Mouse (Mus musculus) heart, embryonic 14.5 days (tissue): ENCODE data around the gene Xkrx. TPM values are rescaled to one million over a fixed set of nuclear protein-coding genes. Genes with fewer than 3 reads are reported as not detected.

ENCODE experiments used
- ATAC-seq: fragments of 200-750 bp; cut with Nextera tagmentation; 2 replicates; pipeline ENCODE4 v1.8.0; 2017; ENCODE audit warnings: low read depth, moderate TSS enrichment; ENCODE audit not compliant: insufficient number of reproducible peaks, insufficient read depth, low FRiP score
- H3K27ac ChIP-seq, 2 experiments: fragments of 200-500 bp in 1 of 2; fragments of 300-500 bp in 1 of 2; sonication (generic) in 1 of 2; replicated peaks in 1 of 2; 2 replicates each; pipeline ENCODE4 v1.5.1; 2012 to 2014; ENCODE audit warnings: low read depth in 2 of 2, low read length in 2 of 2, control low read depth in 1 of 2, mild to moderate bottlenecking in 1 of 2, mixed read lengths in 1 of 2; ENCODE audit not compliant: control insufficient read depth in 1 of 2, insufficient read depth in 1 of 2
- H3K27me3 ChIP-seq: fragments of 300-500 bp; sonication (generic); 2 replicates; pipeline ENCODE4 v1.6.1; 2014; ENCODE audit warnings: mild to moderate bottlenecking, low read length, control low read depth; ENCODE audit not compliant: control insufficient read depth, insufficient read depth
- H3K36me3 ChIP-seq: fragments of 300-500 bp; sonication (generic); 2 replicates; pipeline ENCODE4 v1.6.1; 2014; ENCODE audit warnings: mild to moderate bottlenecking, control low read depth, low read length, mixed read lengths; ENCODE audit not compliant: control insufficient read depth, insufficient read depth
- H3K4me1 ChIP-seq, 2 experiments: fragments of 200-500 bp in 1 of 2; fragments of 300-500 bp in 1 of 2; sonication (generic) in 1 of 2; 2 replicates each; pipeline ENCODE4 v1.6.1; 2012 to 2014; ENCODE audit warnings: low read length in 2 of 2, control low read depth in 1 of 2, mixed read lengths in 1 of 2; ENCODE audit not compliant: control insufficient read depth in 2 of 2, insufficient read depth in 2 of 2
- H3K4me2 ChIP-seq: fragments of 300-500 bp; sonication (generic); 2 replicates; pipeline ENCODE4 v1.6.1; 2014; ENCODE audit warnings: mild to moderate bottlenecking, low read length
- H3K4me3 ChIP-seq, 2 experiments: fragments of 200-500 bp in 1 of 2; fragments of 300-500 bp in 1 of 2; sonication (generic) in 1 of 2; 2 replicates each; pipeline ENCODE4 v1.5.1; 2012 to 2014; ENCODE audit warnings: low read length in 2 of 2, mild to moderate bottlenecking in 2 of 2, control low read depth in 1 of 2, low read depth in 1 of 2, moderate library complexity in 1 of 2; ENCODE audit not compliant: control insufficient read depth in 1 of 2, insufficient read depth in 1 of 2
- H3K9ac ChIP-seq: fragments of 300-500 bp; sonication (generic); 2 replicates; pipeline ENCODE4 v1.6.1; 2014; ENCODE audit warnings: mild to moderate bottlenecking, low read length
- H3K9me3 ChIP-seq: fragments of 300-500 bp; sonication (generic); 2 replicates; pipeline ENCODE4 v1.6.1; 2016; ENCODE audit warnings: low read length, control low read depth; ENCODE audit not compliant: control insufficient read depth
- WGBS: fragments of 180-500 bp; shearing (Covaris S2); extraction: QIAGEN DNeasy Blood & Tissue Kit; methylation state at CpG from one replicate; pipeline ENCODE4 v1.1.7; 2014; 5-methylcytosine and 5-hydroxymethylcytosine counted together
- polyA plus RNA-seq: library from polyadenylated mRNA; unstranded; fragments of >200 nt; fragmentation: Nextera tagmentation; extraction: Ambion mirVana; gene quantifications from 2 replicates; pipeline ENCODE4 v1.2.1, GENCODE M21; 2014

The Xkrx gene
- polyA plus RNA-seq, 1 experiment from 2014 or later = 0.27 TPM

DNA sequence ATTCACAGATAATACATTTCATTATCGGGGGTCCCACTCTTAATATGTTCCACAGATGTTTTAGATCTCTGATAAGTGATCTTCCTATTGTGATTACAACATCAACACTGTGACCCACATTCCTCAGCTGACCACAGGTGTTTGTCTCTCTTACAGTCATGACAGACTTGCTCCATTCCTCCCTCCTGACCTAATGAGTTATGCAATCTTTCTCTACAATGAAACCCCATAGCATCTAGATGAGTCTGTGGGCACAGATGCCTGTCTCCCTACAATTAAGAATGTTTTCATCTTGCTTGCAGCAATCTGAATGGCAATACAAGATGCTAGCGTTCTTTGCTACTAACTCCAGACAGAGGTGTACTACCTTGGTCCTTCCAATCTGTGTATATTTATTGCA lies 1.4 kb downstream of the Xkrx start:
- Histone ChIP-seq H3K4me2 (no peak overlapping the region), H3K9ac (no peak overlapping the region), H3K4me3 (no peak overlapping the region), H3K27ac (no peak overlapping the region), H3K9me3 (no peaks in the 10 kb centered on the region), H3K27me3 (no peaks in the 10 kb centered on the region; the same call in 1 of the 2 replicates), H3K4me1 (no peaks in the 10 kb centered on the region), H3K36me3 (no peaks in the 10 kb centered on the region)
- ATAC-seq = no peak
- 77% methylated on average over 2 of the region's 2 CpGs for WGBS

DNA sequence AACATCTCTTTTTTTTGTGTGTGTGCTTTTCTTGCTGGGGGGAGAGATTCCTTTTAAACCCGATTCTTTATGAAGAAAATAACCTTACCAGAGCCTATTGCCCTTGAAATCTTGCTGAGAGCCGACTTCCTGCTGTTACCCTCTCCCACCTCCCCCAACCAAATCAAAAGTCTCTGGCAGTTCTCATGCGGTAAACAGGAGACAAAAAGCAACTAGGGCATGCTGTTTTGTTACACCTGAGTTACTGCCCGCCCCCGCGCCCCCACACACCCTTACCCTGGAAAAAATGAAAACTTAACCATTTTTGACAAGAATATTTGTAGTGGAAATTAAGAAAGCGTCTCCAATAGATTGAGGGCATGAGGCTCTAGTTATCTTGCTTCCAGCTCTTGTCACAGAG lies 3.7 kb downstream of the Xkrx start:
- no peaks in the 10 kb centered on the region for H3K36me3 ChIP-seq
- ATAC-seq = no peak
- 39% methylated on average over 7 of the region's 7 CpGs for WGBS

DNA sequence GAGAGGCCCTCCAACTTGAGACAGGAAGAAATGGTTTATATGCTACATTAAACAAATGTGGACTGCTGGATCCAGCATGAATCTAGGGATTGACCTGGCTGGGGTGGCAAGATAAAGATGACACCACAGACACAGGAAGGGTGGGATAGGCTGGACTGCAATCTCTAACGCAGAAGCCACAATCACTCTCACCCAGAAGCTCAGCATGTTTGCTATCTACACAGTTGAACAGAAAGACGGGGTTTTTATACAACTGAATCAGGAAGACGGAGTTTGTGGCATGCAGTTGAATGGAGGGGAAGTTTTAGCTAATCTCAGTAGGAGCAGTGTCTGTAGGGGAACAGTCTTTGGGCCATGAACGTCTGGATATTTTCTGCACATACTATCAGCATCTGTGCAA lies 19.9 kb downstream of the Xkrx start:
- H3K27ac ChIP-seq = no peak overlapping the region
- H3K36me3 ChIP-seq = no peaks in the 10 kb centered on the region
- no peaks in the 10 kb centered on the region for H3K4me1 ChIP-seq
- H3K9me3 ChIP-seq = no peaks in the 10 kb centered on the region
- WGBS = 66% methylated on average over 4 of the region's 4 CpGs
- no peak for ATAC-seq
- no peak overlapping the region for H3K9ac ChIP-seq
- no peaks in the 10 kb centered on the region for H3K27me3 ChIP-seq
- no peak overlapping the region for H3K4me3 ChIP-seq
- H3K4me2 ChIP-seq = no peak overlapping the region

More for the DNA sequence above, 3.7 kb downstream of the Xkrx start:
- H3K9ac ChIP-seq = no peak overlapping the region
- no peaks in the 10 kb centered on the region for H3K9me3 ChIP-seq
- H3K4me2 ChIP-seq = no peak overlapping the region
- H3K4me1 ChIP-seq = no peaks in the 10 kb centered on the region
- no peaks in the 10 kb centered on the region; the same call in 1 of the 2 replicates for H3K27me3 ChIP-seq
- no peak overlapping the region for H3K4me3 ChIP-seq
- H3K27ac ChIP-seq = no peak overlapping the region

DNA sequence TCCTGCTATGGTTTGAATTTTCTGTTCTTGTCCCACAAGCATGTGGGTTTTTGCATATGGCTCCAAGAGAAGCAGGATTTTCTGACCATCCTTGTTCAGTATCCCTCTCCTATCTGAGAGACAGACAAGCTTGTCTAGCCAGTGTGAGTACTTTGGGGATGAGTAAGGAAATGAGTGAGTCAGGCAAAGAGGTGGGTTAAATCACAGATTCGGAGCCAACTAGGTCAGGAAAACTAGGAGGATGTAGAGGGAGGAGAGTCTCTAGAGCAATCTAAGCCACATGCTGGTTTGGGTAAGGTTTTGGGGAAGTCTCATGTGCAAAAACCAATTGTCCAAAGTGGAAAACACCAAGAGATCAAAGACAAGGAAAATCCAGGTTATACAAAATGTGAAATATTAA lies 20.3 kb downstream of the Xkrx start:
- no peaks in the 10 kb centered on the region for H3K4me1 ChIP-seq
- no peaks in the 10 kb centered on the region for H3K27me3 ChIP-seq
- no peaks in the 10 kb centered on the region for H3K9me3 ChIP-seq
- H3K27ac ChIP-seq = no peak overlapping the region
- no peak overlapping the region for H3K4me3 ChIP-seq
- H3K36me3 ChIP-seq = no peaks in the 10 kb centered on the region
- H3K4me2 ChIP-seq = no peak overlapping the region
- ATAC-seq = no peak
- WGBS = 69% methylated on average over 1 of the region's 1 CpGs
- no peak overlapping the region for H3K9ac ChIP-seq

DNA sequence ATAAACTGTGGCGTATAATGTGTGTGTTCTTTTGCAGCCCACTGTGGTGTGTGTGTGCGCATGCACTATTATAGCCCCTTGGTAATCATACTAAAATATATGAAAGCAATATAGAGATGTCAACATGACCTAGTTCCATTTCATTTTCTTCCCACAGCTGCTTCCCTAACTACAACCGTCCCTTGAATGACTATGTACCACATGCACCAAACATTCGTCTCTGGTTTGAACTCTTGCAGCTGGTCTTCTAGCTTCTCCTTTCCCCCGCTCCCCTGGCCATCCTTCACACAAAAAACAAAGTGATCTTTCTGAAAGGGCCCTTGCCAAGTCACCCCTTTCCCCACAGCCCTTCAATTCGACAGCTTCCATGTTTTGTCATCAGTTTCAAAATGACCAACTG lies 21.9 kb downstream of the Xkrx start:
- WGBS = 78% methylated on average over 6 of the region's 6 CpGs
- Histone ChIP-seq H3K27ac (no peak overlapping the region), H3K27me3 (no peaks in the 10 kb centered on the region), H3K9me3 (no peaks in the 10 kb centered on the region), H3K9ac (no peak overlapping the region), H3K4me1 (no peaks in the 10 kb centered on the region), H3K4me3 (no peak overlapping the region), H3K36me3 (no peaks in the 10 kb centered on the region), H3K4me2 (no peak overlapping the region)
- no peak for ATAC-seq

DNA sequence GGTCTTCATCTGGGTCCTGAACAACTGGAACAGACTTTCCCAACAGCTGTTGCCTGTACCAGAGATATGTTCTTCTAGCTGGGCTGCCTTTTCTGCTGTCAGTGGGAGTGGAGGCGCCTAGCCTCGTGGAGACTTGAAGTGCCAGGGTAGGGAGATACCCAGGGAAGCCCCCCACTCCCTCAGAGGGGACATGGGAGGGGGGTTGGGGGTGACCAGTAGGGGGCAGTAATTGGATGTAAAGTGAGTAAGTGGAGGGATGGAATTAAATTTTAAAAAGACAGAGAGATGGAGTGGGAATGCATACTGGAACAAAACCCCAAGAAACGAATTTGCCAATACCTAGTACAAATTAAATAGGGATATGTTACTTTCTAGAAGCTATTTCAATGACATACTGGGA lies 28.1 kb downstream of the Xkrx start:
- H3K9ac ChIP-seq = no peak overlapping the region
- no peak for ATAC-seq
- 46% methylated on average over 3 of the region's 3 CpGs for WGBS
- no peak overlapping the region for H3K4me2 ChIP-seq
- H3K36me3 ChIP-seq = no peaks in the 10 kb centered on the region
- no peaks in the 10 kb centered on the region for H3K27me3 ChIP-seq
- H3K4me3 ChIP-seq = no peak overlapping the region
- no peaks in the 10 kb centered on the region for H3K9me3 ChIP-seq
- H3K27ac ChIP-seq = no peak overlapping the region
- H3K4me1 ChIP-seq = no peaks in the 10 kb centered on the region

DNA sequence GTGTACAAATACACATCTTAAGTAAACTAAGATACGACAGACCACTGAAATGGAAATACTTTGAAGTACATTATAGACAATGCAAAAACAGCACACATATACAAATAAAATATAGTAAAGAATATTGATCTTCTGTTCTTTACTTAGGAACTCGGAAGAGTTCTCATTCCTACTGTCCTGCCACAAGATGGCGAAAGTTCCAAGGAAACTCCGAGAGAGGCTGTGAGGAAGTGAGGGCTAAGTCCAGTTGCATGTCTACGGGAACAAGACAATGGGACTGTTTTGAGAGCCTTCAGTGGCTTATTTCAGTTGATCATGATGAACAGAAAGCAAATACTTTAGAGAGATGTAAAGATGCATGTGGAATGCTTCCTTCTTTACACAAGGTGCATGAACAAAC lies 29.6 kb downstream of the Xkrx start:
- Histone ChIP-seq H3K27me3 (no peaks in the 10 kb centered on the region), H3K4me3 (no peak overlapping the region), H3K9ac (no peak overlapping the region), H3K27ac (no peak overlapping the region), H3K9me3 (no peaks in the 10 kb centered on the region), H3K4me1 (no peaks in the 10 kb centered on the region), H3K36me3 (no peaks in the 10 kb centered on the region), H3K4me2 (no peak overlapping the region)
- WGBS = 21% methylated on average over 5 of the region's 5 CpGs
- ATAC-seq = no peak

DNA sequence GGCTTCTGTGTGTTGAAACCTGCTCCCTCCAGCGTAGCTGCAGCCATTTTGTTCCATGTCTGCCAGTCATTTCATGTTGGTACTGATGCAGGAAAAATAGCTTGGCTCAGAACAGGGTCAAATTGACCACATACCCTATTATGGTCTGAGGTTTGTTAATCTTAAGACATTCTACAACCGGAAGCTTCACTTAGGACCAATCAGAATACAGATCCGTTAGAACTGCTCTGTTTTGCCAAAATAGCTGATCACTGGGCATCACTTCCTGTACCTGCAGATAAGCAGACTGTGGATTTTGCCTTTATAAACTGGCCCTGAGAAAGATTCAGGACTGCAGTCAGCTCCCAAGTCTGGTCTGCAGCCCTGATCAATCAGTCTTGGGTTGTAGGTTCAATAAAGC lies 33.3 kb downstream of the Xkrx start:
- H3K9me3 ChIP-seq = no peaks in the 10 kb centered on the region
- no peak overlapping the region for H3K9ac ChIP-seq
- H3K4me2 ChIP-seq = no peak overlapping the region
- no peak overlapping the region for H3K27ac ChIP-seq
- H3K27me3 ChIP-seq = no peaks in the 10 kb centered on the region
- no peak for ATAC-seq
- H3K36me3 ChIP-seq = no peaks in the 10 kb centered on the region
- no peaks in the 10 kb centered on the region for H3K4me1 ChIP-seq
- 60% methylated on average over 3 of the region's 3 CpGs for WGBS
- H3K4me3 ChIP-seq = no peak overlapping the region
